Mouse (Mus musculus) erythroblast, embryonic 14.5 days (primary cell): ENCODE results near the gene Cnp. TPM values are rescaled to one million over a fixed set of nuclear protein-coding genes. Genes with fewer than 3 reads are reported as not detected.

Experiments used
- H3K27me3 ChIP-seq: 2 replicates; pipeline ENCODE4 v1.6.1; 2012; ENCODE audit warnings: inconsistent platforms; ENCODE audit not compliant: control insufficient read depth
- H3K36me3 ChIP-seq: 2 replicates; pipeline ENCODE4 v1.6.1; 2012; ENCODE audit warnings: mild to moderate bottlenecking, inconsistent platforms; ENCODE audit not compliant: control insufficient read depth
- H3K4me1 ChIP-seq: 2 replicates; pipeline ENCODE4 v1.6.1; 2012; ENCODE audit warnings: inconsistent platforms; ENCODE audit not compliant: control insufficient read depth
- H3K4me3 ChIP-seq: replicated peaks from 2 replicates; pipeline ENCODE3; 2012; ENCODE audit warnings: moderate library complexity, mild to moderate bottlenecking, inconsistent platforms
- H3K9me3 ChIP-seq: 2 replicates; pipeline ENCODE4 v1.6.1; 2012; ENCODE audit warnings: low read length, inconsistent platforms, mixed read lengths; ENCODE audit not compliant: control insufficient read depth
- GATA1 ChIP-seq: IDR thresholded peaks from 2 replicates; pipeline ENCODE4 v1.6.1; 2012; ENCODE audit warnings: low read length, inconsistent platforms, mixed read lengths
- TAL1 ChIP-seq: IDR thresholded peaks from 3 replicates; pipeline ENCODE4 v1.6.1; 2012; ENCODE audit warnings: low read length, inconsistent platforms, mixed read lengths
- polyA plus RNA-seq: library from polyadenylated mRNA; stranded (reverse); fragments of >175 nt; gene quantifications from 2 replicates; pipeline ENCODE4 v1.2.3, GENCODE M21; 2012

Cnp gene
- polyA plus RNA-seq, 1 experiment, result 0.09 TPM

DNA sequence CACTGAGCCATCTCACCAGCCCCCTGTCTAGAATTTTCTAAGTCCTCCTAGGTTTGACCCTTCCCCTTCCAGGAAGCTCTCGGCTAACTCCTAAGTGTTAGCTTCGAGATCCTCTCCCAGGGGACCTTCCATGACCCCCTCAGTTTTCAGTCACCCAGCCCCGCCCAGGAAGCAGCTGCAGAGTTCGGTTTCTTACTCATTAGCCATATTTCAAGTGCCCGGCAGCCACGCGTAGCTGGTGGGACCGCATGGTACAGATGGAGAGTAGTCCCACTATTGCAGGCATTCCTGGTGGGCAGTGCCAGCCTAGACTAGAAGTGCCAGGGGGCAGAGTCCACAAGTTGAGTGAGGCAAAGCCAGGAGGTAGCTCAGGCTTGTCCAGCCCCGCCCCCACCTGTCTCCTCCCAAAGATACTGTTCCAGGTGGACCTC, 6.9 kb upstream of the Cnp start:
- no peak for TF ChIP-seq TAL1
- TF ChIP-seq GATA1, result no peak
- H3K4me3 ChIP-seq, result no peak overlapping the region
- H3K4me1 ChIP-seq, result peaks cover 7% of the 10 kb centered on the region
- H3K9me3 ChIP-seq, result peaks cover 2% of the 10 kb centered on the region; the same call in 1 of the 2 replicates
- H3K27me3 ChIP-seq, result peaks cover 5% of the 10 kb centered on the region
- H3K36me3 ChIP-seq, result no peaks in the 10 kb centered on the region

DNA sequence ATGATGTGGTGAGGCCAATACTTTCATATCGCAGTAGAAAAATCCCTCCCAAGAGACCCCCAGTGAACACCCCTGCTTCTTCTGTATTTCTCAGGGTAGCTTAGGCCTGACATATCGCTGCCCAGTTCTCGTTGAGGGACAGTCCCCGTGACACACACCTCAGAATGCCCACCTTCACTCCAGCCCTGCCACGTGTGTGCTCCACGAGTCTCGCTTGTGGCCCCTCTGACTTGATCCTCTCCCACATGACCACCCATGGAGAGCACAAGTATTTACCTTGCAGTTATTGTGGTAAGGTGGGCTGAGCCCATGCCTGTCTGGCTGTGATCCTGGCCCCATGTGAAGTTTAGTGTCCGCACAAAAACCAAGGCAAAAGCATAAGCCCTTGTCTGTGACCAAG, 6.0 kb upstream of the Cnp start:
- TF ChIP-seq GATA1 (no peak), TAL1 (no peak)
- Histone ChIP-seq H3K4me3 (no peak overlapping the region), H3K9me3 (peaks cover 2% of the 10 kb centered on the region; the same call in 1 of the 2 replicates)

DNA sequence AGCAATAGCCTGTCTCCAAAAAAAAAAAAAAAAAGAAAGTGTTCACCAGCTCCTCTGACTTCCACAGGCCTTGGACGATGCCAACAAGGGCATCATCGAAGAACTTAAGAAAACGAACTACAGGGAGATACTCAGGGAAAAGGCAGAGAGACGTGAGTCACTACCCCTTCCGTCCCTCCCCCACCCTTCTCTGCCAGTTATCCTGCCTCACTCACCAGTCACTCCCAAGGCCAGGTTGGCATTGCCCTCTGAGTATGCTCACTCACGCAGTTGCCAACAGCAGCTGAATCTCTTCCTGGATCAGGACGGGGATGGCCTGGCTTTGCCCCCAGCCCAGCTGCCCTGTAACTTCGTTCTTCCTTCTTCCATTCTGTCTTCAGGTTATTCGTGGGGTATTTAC, 4.9 kb upstream of the Cnp start:
- H3K4me1 ChIP-seq, result peaks cover 13% of the 10 kb centered on the region
- no peak overlapping the region for H3K4me3 ChIP-seq
- H3K36me3 ChIP-seq, result no peaks in the 10 kb centered on the region
- peaks cover 5% of the 10 kb centered on the region for H3K27me3 ChIP-seq
- H3K9me3 ChIP-seq, result no peaks in the 10 kb centered on the region; the same call in 1 of the 2 replicates
- TF ChIP-seq GATA1, result no peak
- no peak for TF ChIP-seq TAL1

More for the DNA sequence above, 6.0 kb upstream of the Cnp start:
- H3K36me3 ChIP-seq, result no peaks in the 10 kb centered on the region
- peaks cover 5% of the 10 kb centered on the region for H3K27me3 ChIP-seq
- H3K4me1 ChIP-seq, result peaks cover 7% of the 10 kb centered on the region

DNA sequence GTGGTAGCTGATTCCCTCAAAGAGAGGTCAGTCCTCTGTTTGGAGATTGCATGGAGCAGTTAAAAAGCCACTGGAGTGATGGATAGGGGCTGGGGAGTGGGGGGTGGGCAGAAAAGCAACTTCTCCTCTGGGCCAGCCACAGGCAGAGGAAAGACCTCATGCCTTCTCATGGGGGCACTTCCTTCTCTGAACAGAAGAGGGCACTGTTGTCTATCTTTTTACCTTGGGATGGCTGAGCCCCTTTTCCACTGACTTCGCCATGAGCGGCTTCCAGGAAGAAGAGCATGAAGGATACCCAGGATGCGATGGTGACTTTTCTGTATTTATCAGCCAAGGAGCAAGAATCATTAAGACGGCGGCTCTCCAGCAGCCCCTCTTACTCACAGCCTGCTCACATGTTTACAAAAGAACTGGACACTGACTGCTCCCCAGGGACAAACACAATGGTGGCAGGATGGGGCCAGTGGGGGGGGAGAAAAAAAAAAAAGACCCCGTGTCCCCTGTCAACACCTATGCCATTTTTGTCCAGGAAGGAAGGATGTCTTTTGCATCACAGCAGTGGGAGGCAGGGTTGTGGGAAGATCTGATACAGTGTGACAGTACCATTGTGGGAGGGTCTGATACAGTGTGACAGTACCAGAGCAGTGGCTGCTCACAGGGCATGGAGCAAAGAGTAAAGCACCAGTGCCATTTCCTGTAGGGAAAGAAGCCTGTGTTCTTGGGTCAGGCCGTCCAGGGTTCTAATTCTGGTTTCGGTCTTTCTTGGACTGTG, 4.1 kb upstream of the Cnp start:
- no peaks in the 10 kb centered on the region for H3K36me3 ChIP-seq
- H3K9me3 ChIP-seq, result no peaks in the 10 kb centered on the region; the same call in 1 of the 2 replicates
- TF ChIP-seq TAL1 (no peak), GATA1 (no peak)
- peaks cover 5% of the 10 kb centered on the region for H3K27me3 ChIP-seq
- H3K4me1 ChIP-seq, result peaks cover 21% of the 10 kb centered on the region
- no peak overlapping the region for H3K4me3 ChIP-seq

DNA sequence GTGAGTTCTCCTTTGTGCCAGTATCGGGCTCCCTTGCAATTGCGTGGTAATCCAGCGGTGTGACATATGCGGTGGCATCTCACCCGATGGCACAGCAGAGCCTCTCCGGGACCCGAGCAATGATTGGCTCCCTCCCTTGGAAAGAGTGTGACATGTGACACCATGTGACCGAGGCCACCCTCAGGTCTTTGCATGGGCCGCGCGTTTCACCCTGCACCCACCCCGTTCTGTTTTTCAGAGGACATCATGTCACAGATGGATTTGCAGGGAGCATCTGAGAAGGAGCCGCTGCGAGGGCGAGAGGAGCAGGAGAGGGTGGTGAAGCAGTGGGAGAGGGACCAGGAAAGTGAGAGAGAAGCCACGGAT, 3.5 kb upstream of the Cnp start:
- no peaks in the 10 kb centered on the region for H3K9me3 ChIP-seq
- TF ChIP-seq TAL1, result no peak
- no peak for TF ChIP-seq GATA1
- peaks cover 5% of the 10 kb centered on the region for H3K27me3 ChIP-seq
- no peaks in the 10 kb centered on the region for H3K36me3 ChIP-seq
- H3K4me3 ChIP-seq, result no peak overlapping the region
- peaks cover 27% of the 10 kb centered on the region for H3K4me1 ChIP-seq

DNA sequence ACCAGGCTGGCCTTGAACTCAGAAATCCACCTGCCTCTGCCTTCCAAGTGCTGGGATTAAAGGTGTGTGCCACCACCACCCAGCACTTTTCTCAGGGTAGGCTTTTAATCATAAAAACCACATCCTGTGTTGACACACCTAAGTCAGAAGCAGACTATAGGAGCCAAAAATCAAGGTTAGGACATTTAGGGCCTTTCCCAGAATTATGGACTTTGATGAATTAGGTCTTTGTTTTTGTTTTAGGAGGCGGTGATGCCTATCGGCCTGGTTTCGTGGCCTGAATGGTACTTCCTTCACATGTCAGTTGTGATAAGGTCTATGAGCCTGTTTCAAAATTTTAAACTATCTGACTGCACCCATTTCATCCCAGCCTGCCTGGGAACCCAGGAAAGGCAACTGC, 516 bp upstream of the Cnp start:
- peaks cover 28% of the 10 kb centered on the region for H3K4me1 ChIP-seq
- peaks cover 5% of the 10 kb centered on the region for H3K27me3 ChIP-seq
- peak overlapping the region; percentile 69 for H3K4me3 ChIP-seq
- peaks cover 12% of the 10 kb centered on the region for H3K36me3 ChIP-seq
- H3K9me3 ChIP-seq, result no peaks in the 10 kb centered on the region
- no peak for TF ChIP-seq TAL1
- TF ChIP-seq GATA1, result no peak

DNA sequence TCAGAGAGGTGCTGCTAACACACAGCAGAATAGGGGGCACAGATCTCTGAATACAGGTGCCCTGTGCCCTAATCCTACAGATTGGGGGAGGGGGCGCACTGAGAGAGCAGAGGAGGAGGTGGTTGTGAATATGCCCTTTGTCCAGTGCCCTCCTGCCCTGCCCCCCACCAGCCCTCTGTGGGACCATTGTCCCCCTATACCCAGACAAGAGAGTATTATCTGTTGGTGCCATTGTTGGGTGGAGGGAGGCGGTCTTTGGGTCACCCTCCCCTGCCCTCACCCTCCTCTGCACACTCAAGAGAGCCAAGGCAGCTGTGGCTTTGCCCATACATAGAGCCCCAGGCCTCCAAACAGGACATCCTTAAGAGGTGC, 766 bp downstream of the Cnp start:
- Histone ChIP-seq H3K4me3 (peak overlapping the region; percentile 69), H3K9me3 (no peaks in the 10 kb centered on the region), H3K4me1 (peaks cover 27% of the 10 kb centered on the region), H3K36me3 (peaks cover 24% of the 10 kb centered on the region), H3K27me3 (peaks cover 5% of the 10 kb centered on the region)
- TF ChIP-seq GATA1 (no peak), TAL1 (no peak)

DNA sequence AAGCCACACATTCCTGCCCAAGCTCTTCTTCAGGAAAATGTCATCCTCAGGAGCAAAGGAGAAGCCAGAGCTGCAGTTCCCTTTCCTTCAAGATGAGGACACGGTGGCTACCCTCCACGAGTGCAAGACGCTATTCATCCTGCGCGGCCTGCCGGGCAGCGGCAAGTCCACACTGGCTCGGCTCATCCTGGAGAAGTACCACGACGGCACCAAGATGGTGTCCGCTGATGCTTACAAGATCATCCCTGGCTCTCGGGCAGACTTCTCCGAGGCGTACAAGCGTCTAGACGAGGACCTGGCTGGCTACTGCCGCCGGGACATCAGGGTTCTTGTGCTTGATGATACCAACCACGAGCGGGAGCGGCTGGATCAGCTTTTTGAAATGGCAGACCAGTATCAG, 1.6 kb downstream of the Cnp start:
- Histone ChIP-seq H3K9me3 (no peaks in the 10 kb centered on the region), H3K4me1 (peaks cover 22% of the 10 kb centered on the region), H3K4me3 (no peak overlapping the region), H3K27me3 (peaks cover 2% of the 10 kb centered on the region), H3K36me3 (peaks cover 32% of the 10 kb centered on the region)
- TF ChIP-seq TAL1, result no peak
- no peak for TF ChIP-seq GATA1

DNA sequence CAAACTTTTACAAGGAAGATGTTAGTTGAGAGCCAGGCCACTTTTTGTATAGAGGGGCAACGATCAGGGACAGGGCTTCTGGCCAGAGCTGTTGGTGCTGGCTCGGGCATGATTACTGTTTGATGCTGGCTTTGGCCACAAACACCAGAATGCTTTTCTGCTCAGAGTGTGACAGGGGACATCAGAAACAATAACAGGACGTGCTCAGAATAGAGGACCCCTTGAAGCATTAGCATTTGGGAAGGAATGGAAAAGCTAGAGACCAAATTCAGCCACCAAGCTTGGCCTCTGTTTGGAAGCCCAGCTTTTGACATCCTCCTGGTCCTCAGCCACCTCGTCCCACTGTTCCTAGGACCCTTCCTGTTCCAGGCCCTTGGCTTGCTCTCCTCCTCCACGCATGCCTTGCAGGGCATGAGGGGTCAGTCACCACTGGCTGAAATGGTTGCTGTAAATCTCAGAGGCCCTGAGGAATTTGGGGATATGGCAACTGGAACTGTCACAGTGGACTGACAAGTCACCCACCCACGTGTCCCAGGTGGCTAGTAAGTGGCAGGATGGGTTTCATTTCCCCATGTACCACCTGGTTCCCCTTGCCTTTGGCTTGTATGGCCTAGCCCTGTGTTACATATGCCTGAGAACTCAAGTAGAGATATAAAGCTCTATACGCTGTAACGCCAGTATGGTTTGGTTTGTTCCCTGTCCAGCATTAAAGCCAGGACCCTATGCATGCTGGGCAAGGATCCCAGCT, 3.3 kb downstream of the Cnp start:
- H3K36me3 ChIP-seq, result peaks cover 49% of the 10 kb centered on the region
- H3K4me3 ChIP-seq, result no peak overlapping the region
- no peaks in the 10 kb centered on the region for H3K27me3 ChIP-seq
- no peak for TF ChIP-seq GATA1
- TF ChIP-seq TAL1, result no peak
- H3K9me3 ChIP-seq, result no peaks in the 10 kb centered on the region
- peaks cover 22% of the 10 kb centered on the region for H3K4me1 ChIP-seq
